Mouse (Mus musculus) hindbrain, embryonic 14.5 days (tissue): ENCODE results near the gene Abt1. TPM values are rescaled to one million over a fixed set of nuclear protein-coding genes. Genes with fewer than 3 reads are reported as not detected.
A peak's percentile ranks its signal among the peaks of the same experiment; 100 is the strongest.

Source experiments
- ATAC-seq: fragments of 200-750 bp; cut with Nextera tagmentation; 2 replicates; pipeline ENCODE4 v1.8.0; 2017; ENCODE audit warnings: moderate number of reproducible peaks, mild to moderate bottlenecking, moderate TSS enrichment, moderate library complexity; ENCODE audit not compliant: low FRiP score
- DNase-seq: peaks from one replicate; pipeline ENCODE4 v3.0.0-alpha.2; 2015; ENCODE audit warnings: low spot score
- H3K27ac ChIP-seq: fragments of 300-500 bp; sonication (generic); 2 replicates; pipeline ENCODE4 v1.5.1; 2014; ENCODE audit warnings: mild to moderate bottlenecking, moderate library complexity
- H3K27me3 ChIP-seq: fragments of 300-500 bp; sonication (generic); 2 replicates; pipeline ENCODE4 v1.6.1; 2014; ENCODE audit warnings: mild to moderate bottlenecking, low read length, mixed read lengths; ENCODE audit not compliant: control insufficient read depth, insufficient read depth
- H3K36me3 ChIP-seq: fragments of 300-500 bp; sonication (generic); replicated peaks from 2 replicates; pipeline ENCODE4 v1.6.1; 2014; ENCODE audit not compliant: control insufficient read depth, insufficient read depth
- H3K4me1 ChIP-seq: fragments of 300-500 bp; sonication (generic); replicated peaks from 2 replicates; pipeline ENCODE4 v1.6.1; 2014; ENCODE audit warnings: antibody characterized with exemption, low read length, mixed read lengths; ENCODE audit not compliant: control insufficient read depth, insufficient read depth
- H3K4me2 ChIP-seq: fragments of 300-500 bp; sonication (generic); replicated peaks from 2 replicates; pipeline ENCODE4 v1.6.1; 2014; ENCODE audit warnings: mild to moderate bottlenecking, moderate library complexity
- H3K4me3 ChIP-seq: fragments of 300-500 bp; sonication (generic); replicated peaks from 2 replicates; pipeline ENCODE4 v1.5.1; 2014; ENCODE audit warnings: mild to moderate bottlenecking, low read length
- H3K9ac ChIP-seq: fragments of 300-500 bp; sonication (generic); 2 replicates; pipeline ENCODE4 v1.6.1; 2014
- H3K9me3 ChIP-seq: fragments of 300-500 bp; sonication (generic); 2 replicates; pipeline ENCODE4 v1.6.1; 2016; ENCODE audit warnings: low read length; ENCODE audit not compliant: control insufficient read depth
- WGBS: fragments of 180-500 bp; shearing (Covaris S2); extraction: QIAGEN DNeasy Blood & Tissue Kit; methylation state at CpG from one replicate; pipeline ENCODE4 v1.1.7; 2014; 5-methylcytosine and 5-hydroxymethylcytosine counted together
- polyA plus RNA-seq: library from polyadenylated mRNA; unstranded; fragments of >200 nt; fragmentation: Nextera tagmentation; extraction: Ambion mirVana; gene quantifications from 2 replicates; pipeline ENCODE4 v1.2.1, GENCODE M21; 2014

Abt1 gene
- polyA plus RNA-seq, 1 experiment from 2014 or later: 8.5 TPM

DNA sequence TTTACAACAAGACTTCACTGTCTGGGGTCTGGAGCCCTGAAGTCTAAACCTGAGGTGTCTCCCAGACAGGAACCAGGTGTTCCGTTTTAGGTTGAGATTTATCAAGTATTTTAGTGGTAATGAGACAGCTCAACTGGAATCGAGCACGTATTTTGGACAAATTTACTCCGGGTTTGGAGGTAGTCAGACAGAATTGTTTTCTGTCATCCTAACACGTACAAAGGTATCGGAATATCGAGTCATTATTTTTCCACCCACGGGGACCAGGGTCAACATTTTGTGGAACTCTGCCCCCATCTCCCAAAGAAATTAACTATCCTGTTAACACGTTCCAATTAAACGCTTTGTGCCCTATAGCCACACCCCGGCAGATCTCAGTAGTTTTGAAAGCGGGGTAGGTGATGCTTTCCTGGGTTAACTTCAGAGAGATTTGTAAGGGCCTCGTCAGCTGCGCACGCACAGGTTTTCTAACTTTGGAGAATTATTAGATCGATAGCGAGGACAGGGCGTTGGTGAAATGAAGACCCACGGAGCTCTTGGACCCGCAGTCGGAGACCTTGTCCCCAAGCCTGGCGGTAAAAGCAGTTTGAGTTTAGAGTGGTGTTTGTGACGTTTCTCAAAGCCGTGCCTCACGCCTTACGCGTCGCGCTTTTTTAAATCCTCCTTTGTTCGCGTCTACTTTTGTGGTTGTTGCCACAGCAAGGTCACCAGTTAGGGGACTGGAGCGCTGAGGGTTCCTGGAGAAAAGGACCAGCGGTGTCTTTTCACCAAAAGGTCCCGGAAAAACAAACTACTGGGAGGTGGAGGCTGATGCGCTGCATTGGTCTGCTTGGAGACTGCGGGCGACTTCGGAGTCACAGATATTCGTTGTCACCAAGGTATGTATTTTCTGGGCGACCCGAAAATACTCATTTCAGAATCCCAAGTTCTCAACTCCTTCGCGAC is 28.1 kb downstream of the Abt1 start:
- H3K27me3 ChIP-seq: peaks cover 49% of the 10 kb centered on the region
- H3K4me3 ChIP-seq: peak overlapping the region; percentile 38
- H3K4me1 ChIP-seq: 0 out of 2 replicates have a peak, but pooled peaks cover 5% of the 10 kb centered on the region
- H3K9ac ChIP-seq: peak overlapping the region; percentile 16; the same call in 1 of the 2 replicates
- H3K36me3 ChIP-seq: no peaks in the 10 kb centered on the region
- no peak overlapping the region for H3K27ac ChIP-seq
- H3K4me2 ChIP-seq: peak overlapping the region; percentile 72
- DNase-seq: peak; percentile 31
- WGBS: 4% methylated on average over 43 of the region's 43 CpGs
- ATAC-seq: no peak
- no peaks in the 10 kb centered on the region for H3K9me3 ChIP-seq

- Histone ChIP-seq H3K4me1 (no peaks in the 10 kb centered on the region), H3K36me3 (no peaks in the 10 kb centered on the region), H3K4me3 (no peak overlapping the region), H3K4me2 (no peak overlapping the region), H3K27ac (no peak overlapping the region), H3K27me3 (no peaks in the 10 kb centered on the region), H3K9me3 (no peaks in the 10 kb centered on the region), H3K9ac (no peak overlapping the region)
- 85% methylated on average over 1 of the region's 1 CpGs for whole genome bisulfite sequencing
- DNase-seq (no peak), ATAC-seq (no peak)
Observed at GRCm38 (mm10) chr13:23387548-23387947, 36.1 kb downstream of the Abt1 start.

DNA sequence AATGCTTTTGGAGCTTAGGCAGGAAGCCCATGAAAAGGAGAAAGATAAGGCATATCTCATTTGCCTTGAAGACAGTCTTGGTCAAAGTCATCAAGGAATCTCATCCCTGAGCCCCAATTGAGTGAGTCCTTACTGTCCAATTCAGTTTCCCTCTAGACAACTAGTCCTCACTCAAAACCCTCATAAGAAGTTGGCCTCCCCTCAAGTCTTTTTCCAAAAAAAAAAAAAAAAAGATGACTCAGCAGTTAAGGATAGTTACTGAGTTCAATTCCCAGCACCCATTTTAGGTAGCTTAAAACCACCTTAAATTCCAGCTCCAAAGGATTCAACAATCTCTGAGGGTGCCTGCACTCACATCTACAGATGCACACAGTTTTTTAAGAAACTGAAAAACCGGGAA is 40.5 kb downstream of the Abt1 start:
- no peaks in the 10 kb centered on the region for H3K4me1 ChIP-seq

GRCm38 (mm10) chr13:23372433-23372832 is 51.2 kb downstream of the Abt1 start:
- no peak overlapping the region for H3K9ac ChIP-seq
- H3K27ac ChIP-seq: no peak overlapping the region
- 85% methylated on average over 1 of the region's 1 CpGs for WGBS
- 0 out of 2 replicates have a peak, but pooled peaks cover 2% of the 10 kb centered on the region for H3K36me3 ChIP-seq
- DNase-seq (no peak), ATAC-seq (no peak)
- H3K27me3 ChIP-seq: no peaks in the 10 kb centered on the region
- no peak overlapping the region for H3K4me3 ChIP-seq
- peaks cover 15% of the 10 kb centered on the region for H3K4me1 ChIP-seq
- no peaks in the 10 kb centered on the region for H3K9me3 ChIP-seq
- no peak overlapping the region for H3K4me2 ChIP-seq

More for the DNA sequence above, 40.5 kb downstream of the Abt1 start:
- no peak for ATAC-seq
- DNase-seq: no peak
- Histone ChIP-seq H3K36me3 (no peaks in the 10 kb centered on the region), H3K4me3 (no peak overlapping the region), H3K4me2 (no peak overlapping the region), H3K27ac (no peak overlapping the region), H3K9me3 (no peaks in the 10 kb centered on the region), H3K9ac (no peak overlapping the region), H3K27me3 (no peaks in the 10 kb centered on the region)
- 69% methylated on average over 1 of the region's 1 CpGs for WGBS

GRCm38 (mm10) chr13:23370075-23370474 is 53.6 kb downstream of the Abt1 start:
- peaks cover 31% of the 10 kb centered on the region for H3K4me1 ChIP-seq
- ATAC-seq (no peak), DNase-seq (no peak)
- peak overlapping the region; percentile 81 for H3K4me2 ChIP-seq
- peak overlapping the region; percentile 69 for H3K4me3 ChIP-seq
- H3K36me3 ChIP-seq: peaks cover 15% of the 10 kb centered on the region; the same call in 1 of the 2 replicates
- no peaks in the 10 kb centered on the region for H3K27me3 ChIP-seq
- H3K9me3 ChIP-seq: no peaks in the 10 kb centered on the region
- H3K9ac ChIP-seq: peak overlapping the region; percentile 77; the same call in 1 of the 2 replicates
- H3K27ac ChIP-seq: 0 out of 2 replicates have a peak overlapping the region, but pooled peaks have one; percentile 92
- WGBS: 88% methylated on average over 4 of the region's 4 CpGs

GRCm38 (mm10) chr13:23369421-23369765 is 54.3 kb downstream of the Abt1 start:
- peak; percentile 61 for ATAC-seq
- H3K4me3 ChIP-seq: peak overlapping the region; percentile 69
- H3K27ac ChIP-seq: peak overlapping the region; percentile 92
- H3K27me3 ChIP-seq: no peaks in the 10 kb centered on the region
- peaks cover 31% of the 10 kb centered on the region for H3K4me1 ChIP-seq
- H3K4me2 ChIP-seq: peak overlapping the region; percentile 81
- no peak for DNase-seq
- H3K9ac ChIP-seq: peak overlapping the region; percentile 77
- WGBS: under 1% methylated on average over 10 of the region's 10 CpGs
- H3K36me3 ChIP-seq: peaks cover 21% of the 10 kb centered on the region; the same call in 1 of the 2 replicates
- no peaks in the 10 kb centered on the region for H3K9me3 ChIP-seq

DNA sequence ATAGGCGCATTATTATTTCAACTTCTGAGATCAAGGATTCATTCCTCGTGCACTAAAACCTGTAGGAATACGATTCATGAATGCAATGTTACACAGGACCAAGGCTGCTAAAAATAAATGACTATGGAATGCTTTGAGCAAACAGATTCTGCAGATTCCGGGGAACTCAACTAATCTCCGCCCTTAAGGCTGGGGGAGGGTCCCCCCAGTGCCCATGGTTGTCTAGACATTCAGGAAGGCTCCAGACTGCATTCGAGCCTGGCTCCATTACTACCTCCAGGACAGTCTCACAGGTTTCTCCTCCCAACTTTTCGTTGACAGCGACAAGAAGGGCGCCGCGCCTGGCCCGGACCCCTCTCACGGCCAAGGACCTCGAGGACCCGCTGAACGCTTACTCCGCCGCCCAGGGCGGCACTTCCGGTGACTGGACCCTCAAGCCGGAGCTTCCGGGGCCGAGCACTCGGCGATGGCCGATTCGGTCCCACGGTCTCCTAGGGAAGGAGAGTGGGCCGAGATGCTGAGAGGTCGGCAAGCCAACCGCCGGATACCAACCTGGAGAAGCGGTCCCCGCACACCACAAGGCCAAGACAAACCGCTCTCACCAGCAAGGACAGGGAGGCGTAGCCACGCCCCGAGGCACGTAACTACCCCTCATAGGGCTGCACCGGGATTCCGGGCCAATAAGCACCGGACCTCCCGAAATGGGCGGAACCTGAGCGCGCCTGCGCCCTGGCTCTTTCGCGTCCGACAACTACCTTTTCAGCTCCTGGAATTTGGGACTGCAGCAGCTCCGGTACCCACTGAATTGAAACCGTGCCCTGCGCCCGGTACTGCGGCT is 54.9 kb downstream of the Abt1 start, which contains the start of gene Zfp322a:
Gene Zfp322a, minus strand, starts transcription at position 626 of the 838 bp plus-strand sequence.
- peak within 1 kb of the TSS; percentile 92 for H3K27ac ChIP-seq

More for the DNA sequence above, 54.9 kb downstream of the Abt1 start, which contains the start of gene Zfp322a:
- peak within 1 kb of the TSS; percentile 81 for H3K4me2 ChIP-seq
- H3K4me3 ChIP-seq: peak within 1 kb of the TSS; percentile 69
- peak; percentile 94 for DNase-seq
- peak within 1 kb of the TSS; percentile 77 for H3K9ac ChIP-seq
- H3K36me3 ChIP-seq: peaks cover 21% of the 10 kb centered on the region; the same call in 1 of the 2 replicates
- under 1% methylated on average over 55 of the region's 55 CpGs for WGBS
- no peaks in the 10 kb centered on the region for H3K27me3 ChIP-seq
- ATAC-seq: peak; percentile 100
- no peaks in the 10 kb centered on the region for H3K9me3 ChIP-seq
- peaks cover 31% of the 10 kb centered on the region for H3K4me1 ChIP-seq
